Comparison of ENCODE assay signal across 9 mouse cellular contexts in genomic region chr17:47436907-47437547, GRCm38 (mm10). TPM values are rescaled to one million over a fixed set of nuclear protein-coding genes. Genes with fewer than 3 reads are reported as not detected.
DNase-seq lines count a peak whose midpoint lies in the region; ATAC-seq and TF ChIP-seq lines count a peak whose summit lies in the region.
"Had no signal": no experiment of that assay in that cellular context is flagged by ENCODE, and none has a peak within 500 bp of the region (broad histone marks: within the 10 kb centered on the region; RNA-seq: fewer than 3 reads in every experiment).

TSS of gene 1700001C19Rik (minus strand) at chr17:47437376.

- no peak for TF ChIP-seq EP300 in heart, adult 2 months (IDR thresholded peaks at IDR 0.05; ENCODE audit: insufficient read depth, low read depth, low read length)
- TF ChIP-seq EP300 in stomach, postnatal 0 days (optimal IDR thresholded peaks at IDR 0.05): no peak

- H3K27ac ChIP-seq in heart, adult 2 months: no peak within 1 kb of the TSS; the same call in 1 of the 2 replicates
- H3K27ac ChIP-seq in lung, embryonic 16.5 days (ENCODE audit: low read length): peak within 1 kb of the TSS; percentile 65
- H3K27ac ChIP-seq in stomach, postnatal 0 days (replicated peaks): peak within 1 kb of the TSS; percentile 91

- no peaks in the 10 kb centered on the region for H3K4me1 ChIP-seq in heart, adult 2 months (ENCODE audit: control insufficient read depth, insufficient read depth, low read length)
- peaks cover 23% of the 10 kb centered on the region for H3K4me1 ChIP-seq in lung, embryonic 16.5 days (replicated peaks; ENCODE audit: control insufficient read depth, insufficient read depth, low read length)
- H3K4me1 ChIP-seq in stomach, postnatal 0 days (replicated peaks; ENCODE audit: control insufficient read depth, insufficient read depth): no peaks in the 10 kb centered on the region

- peak; percentile 16 for ATAC-seq in granulocyte monocyte progenitor cell, adult 5-6 weeks (replicated peaks; ENCODE audit: poor library complexity, severe bottlenecking)
- peak; percentile 12; the same call in 1 of the 2 replicates for ATAC-seq in lung, embryonic 16.5 days (ENCODE audit: low read depth)
- no peak for ATAC-seq in stomach, postnatal 0 days (ENCODE audit: low FRiP score, low TSS enrichment)

- no peaks in the 10 kb centered on the region for H3K9me3 ChIP-seq in lung, embryonic 16.5 days (ENCODE audit: control insufficient read depth, low read length)
- no peaks in the 10 kb centered on the region for H3K9me3 ChIP-seq in stomach, postnatal 0 days (ENCODE audit: control insufficient read depth, low read length)

- H3K4me2 ChIP-seq in lung, embryonic 16.5 days (ENCODE audit: low read depth, low read length): peak within 1 kb of the TSS; percentile 67
- peak within 1 kb of the TSS; percentile 61 for H3K4me2 ChIP-seq in stomach, postnatal 0 days (replicated peaks; ENCODE audit: low read depth)

- H3K27me3 ChIP-seq in heart, adult 2 months (ENCODE audit: control insufficient read depth, insufficient read depth, low read length): peaks cover 2% of the 10 kb centered on the region
- peaks cover 6% of the 10 kb centered on the region for H3K27me3 ChIP-seq in lung, embryonic 16.5 days (ENCODE audit: control insufficient read depth, insufficient read depth, low read depth, low read length)
- no peaks in the 10 kb centered on the region for H3K27me3 ChIP-seq in stomach, postnatal 0 days (ENCODE audit: control insufficient read depth, insufficient read depth, low read length)
- H3K27me3 ChIP-seq: CH12.LX had no signal

- no peak for TF ChIP-seq CTCF in heart, adult 2 months (IDR thresholded peaks at IDR 0.05)
- TF ChIP-seq CTCF in stomach, postnatal 0 days (IDR thresholded peaks at IDR 0.05; ENCODE audit: low read depth): no peak

- H3K36me3 ChIP-seq in heart, adult 2 months (ENCODE audit: control insufficient read depth, insufficient read depth, low read length): no peaks in the 10 kb centered on the region
- no peaks in the 10 kb centered on the region for H3K36me3 ChIP-seq in lung, embryonic 16.5 days (ENCODE audit: control insufficient read depth, insufficient read depth, low read length)
- H3K36me3 ChIP-seq in stomach, postnatal 0 days (ENCODE audit: control insufficient read depth, insufficient read depth, low read length): no peaks in the 10 kb centered on the region

- TF ChIP-seq POLR2A in heart, adult 2 months (IDR thresholded peaks at IDR 0.05; ENCODE audit: insufficient read depth, low read depth, low read length): no peak

- WGBS in heart, adult 2 months: 19% methylated on average over 25 of the region's 25 CpGs
- WGBS in lung, embryonic 16.5 days: 3% methylated on average over 23 of the region's 25 CpGs
- WGBS in stomach, postnatal 0 days: 9% methylated on average over 25 of the region's 25 CpGs

- H3K9ac ChIP-seq in heart, adult 2 months (ENCODE audit: low read depth, low read length): peak within 1 kb of the TSS; percentile 51
- peak within 1 kb of the TSS; percentile 70 for H3K9ac ChIP-seq in lung, embryonic 16.5 days (ENCODE audit: low read length)
- peak within 1 kb of the TSS; percentile 78 for H3K9ac ChIP-seq in stomach, postnatal 0 days (ENCODE audit: low read length)

- intact Hi-C loops in heart, adult 2 months (cut with DNase I): no loop called here
- intact Hi-C loops in heart, postnatal 36 days (cut with DNase I): no loop called here

- peak within 1 kb of the TSS; percentile 43 for H3K4me3 ChIP-seq in heart, adult 2 months
- peak within 1 kb of the TSS; percentile 57 for H3K4me3 ChIP-seq in lung, embryonic 16.5 days (ENCODE audit: low read length)
- peak within 1 kb of the TSS; percentile 58 for H3K4me3 ChIP-seq in stomach, postnatal 0 days (ENCODE audit: low read depth, low read length)

- no peaks in the 10 kb centered on the region for H3K79me2 ChIP-seq in heart, adult 2 months (replicated peaks; ENCODE audit: control insufficient read depth, insufficient read depth, low read length)

- no peak for DNase-seq in heart, adult 2 months
- no peak for DNase-seq in heart, postnatal 36 days
- DNase-seq in CD4-positive, CD25-positive, alpha-beta regulatory T cell, adult 2 months (ENCODE audit: low read depth, low spot score): peak; percentile 41
- DNase-seq in stomach, postnatal 0 days (ENCODE audit: low spot score): peak; percentile 55
- DNase-seq in adrenal gland, postnatal 4 days (ENCODE audit: low spot score in 2 of 2): no peak
- DNase-seq in right cerebral cortex, postnatal 4 days: no peak

RNA-seq across cellular contexts. Expression of gene 1700001C19Rik, which starts in this region (rescaled TPM):
- not detected for total RNA-seq in heart, adult 2 months (2021)
- 0.44 and 0.76 TPM in 2 replicates for polyA plus RNA-seq in heart, adult 2 months (2012; rRNA removed)
- not detected for total RNA-seq in heart, postnatal 36 days (2021)
- total RNA-seq in granulocyte monocyte progenitor cell, adult 5-6 weeks (2014; fragmentation: Nextera tagmentation): not detected in 2 replicates
- total RNA-seq in granulocyte monocyte progenitor cell, adult 5-6 weeks (2017): 1.9 TPM in 1 of 2 replicates, not detected in the other
- polyA plus RNA-seq in lung, embryonic 16.5 days (2015; fragmentation: Nextera tagmentation; extraction: Ambion mirVana): not detected in 2 replicates
- polyA plus RNA-seq in stomach, postnatal 0 days (2015; fragmentation: Nextera tagmentation; extraction: Ambion mirVana): 0.24 and 0.45 TPM in 2 replicates
- total RNA-seq in adrenal gland, postnatal 4 days (2021): under 1 TPM; 0.48 to 0.96 TPM
- total RNA-seq: CH12.LX had no signal

Comparison
In these comparisons a context has a peak if more than half of its experiments do, and no peak if none do; other contexts are left out.
1. Peak in ATAC-seq, H3K4me3 ChIP-seq, H3K27ac ChIP-seq, H3K9ac ChIP-seq and H3K4me2 ChIP-seq in lung, embryonic 16.5 days; RNA of the gene not detected or under 1 TPM.
2. Peak in DNase-seq, H3K4me3 ChIP-seq, H3K27ac ChIP-seq, H3K9ac ChIP-seq and H3K4me2 ChIP-seq in stomach, postnatal 0 days; RNA of the gene not detected or under 1 TPM.